Mouse (Mus musculus): ENCODE data around the gene Pdia5.

DNA sequence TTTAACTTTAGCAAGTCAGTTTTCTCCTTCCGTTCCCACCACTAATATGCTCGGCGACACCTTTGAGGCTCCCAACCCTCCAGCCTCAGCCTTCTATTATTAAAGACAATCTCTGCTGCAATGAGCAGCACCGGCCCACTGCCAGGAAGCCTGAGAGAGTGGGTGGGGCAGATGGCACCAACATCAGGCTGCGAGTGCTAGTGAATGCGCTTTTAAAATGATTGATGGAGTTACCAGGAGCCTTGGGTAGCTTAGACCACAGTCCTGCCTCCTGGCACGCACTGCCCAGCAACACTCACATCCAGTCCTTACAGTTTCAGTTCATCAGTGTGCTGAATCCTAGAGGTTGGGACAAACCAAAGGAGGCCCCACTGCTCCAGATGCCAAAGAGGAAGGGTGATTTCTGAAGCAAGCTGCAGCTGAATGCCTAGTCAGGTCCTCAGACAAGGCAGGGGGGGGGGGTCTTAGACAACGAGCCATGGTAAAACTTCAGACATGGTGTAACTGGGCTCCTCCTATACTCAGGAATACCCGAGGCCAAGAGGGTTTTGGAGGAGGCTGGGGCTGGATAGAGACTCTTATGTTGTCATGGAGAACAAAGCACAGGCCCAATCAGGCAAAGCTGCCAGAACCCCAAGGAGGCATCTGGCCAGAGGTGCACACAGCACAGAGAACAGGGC is 49.2 kb downstream of the Pdia5 start:
- TF ChIP-seq CTCF (IDR thresholded peaks at IDR 0.05; ENCODE audit: borderline replicate concordance, extremely low read depth, insufficient read depth, insufficient read length) (no peak), POLR2A (IDR thresholded peaks at IDR 0.05; ENCODE audit: borderline replicate concordance, extremely low read depth, insufficient read depth, insufficient read length, poor library complexity, severe bottlenecking) (no peak)

Data from brain, embryonic 14.5 days (tissue).